Mouse (Mus musculus): ENCODE measurements around the gene Id4. TPM values are rescaled to one million over a fixed set of nuclear protein-coding genes. Genes with fewer than 3 reads are reported as not detected.

Gene Id4
- polyA plus RNA-seq, 1 experiment from 2014 or later, result 0.07 TPM

DNA sequence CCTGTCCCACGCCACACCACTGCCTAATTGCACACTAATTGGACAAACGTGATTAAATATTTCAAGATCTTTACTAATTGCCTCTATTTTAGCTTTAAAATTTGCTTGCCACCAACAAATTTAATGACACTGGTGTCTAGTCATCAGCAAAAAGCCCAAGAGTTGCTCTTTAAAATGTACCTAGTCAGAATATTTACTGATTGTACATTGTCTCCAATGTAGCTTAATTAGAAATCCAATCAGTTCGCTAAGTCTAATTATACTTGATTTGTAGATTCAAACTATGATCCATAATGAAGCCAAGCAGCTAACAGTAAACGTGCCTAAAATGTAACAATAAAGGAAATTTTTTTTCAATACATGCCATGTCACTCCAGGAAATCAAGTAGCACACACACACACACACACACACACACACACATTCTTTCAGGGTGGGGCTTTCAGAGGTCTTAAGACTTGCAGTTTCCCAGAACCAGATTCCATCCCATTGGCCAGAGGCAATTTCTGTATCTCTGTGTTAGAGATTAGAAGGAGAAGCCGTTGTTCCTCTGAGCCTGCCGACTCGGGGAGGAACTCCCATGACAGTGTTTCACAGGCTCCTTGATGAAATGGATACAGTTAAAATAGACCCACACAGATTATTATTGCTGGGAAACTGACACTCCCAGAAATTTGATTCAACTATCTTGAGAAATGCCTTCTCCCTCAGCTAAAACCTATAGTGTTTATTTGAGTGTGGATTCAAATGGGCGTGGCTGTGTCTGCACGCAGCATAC is 24.1 kb downstream of the Id4 start:
- Histone ChIP-seq H3K9ac (ENCODE audit: low read depth, low read length) (no peak overlapping the region), H3K4me3 (ENCODE audit: low read depth, low read length) (no peak overlapping the region), H3K4me2 (ENCODE audit: low read depth, low read length) (no peak overlapping the region), H3K9me3 (replicated peaks; ENCODE audit: control insufficient read depth, low read length) (no peaks in the 10 kb centered on the region), H3K36me3 (ENCODE audit: control insufficient read depth, insufficient read depth) (no peaks in the 10 kb centered on the region), H3K27ac (ENCODE audit: low read length) (no peak overlapping the region), H3K4me1 (ENCODE audit: control insufficient read depth, low read depth, low read length) (no peaks in the 10 kb centered on the region), H3K27me3 (ENCODE audit: control insufficient read depth, insufficient read depth, low read depth, low read length) (no peaks in the 10 kb centered on the region)
- no peak for ATAC-seq (ENCODE audit: low read depth)
- 63% methylated on average over 9 of the region's 9 CpGs for WGBS (ENCODE audit: insufficient replicate concordance)

GRCm38 (mm10) chr13:48290427-48290826 is 29.4 kb downstream of the Id4 start:
- H3K4me1 ChIP-seq (ENCODE audit: control insufficient read depth, low read depth, low read length), result no peaks in the 10 kb centered on the region
- H3K9ac ChIP-seq (ENCODE audit: low read depth, low read length), result no peak overlapping the region
- H3K4me2 ChIP-seq (ENCODE audit: low read depth, low read length), result no peak overlapping the region
- H3K27me3 ChIP-seq (ENCODE audit: control insufficient read depth, insufficient read depth, low read depth, low read length), result no peaks in the 10 kb centered on the region
- no peaks in the 10 kb centered on the region for H3K9me3 ChIP-seq (replicated peaks; ENCODE audit: control insufficient read depth, low read length)
- WGBS (ENCODE audit: insufficient replicate concordance), result 56% methylated on average over 13 of the region's 13 CpGs
- no peak for ATAC-seq (ENCODE audit: low read depth)
- H3K27ac ChIP-seq (ENCODE audit: low read length), result no peak overlapping the region
- H3K4me3 ChIP-seq (ENCODE audit: low read depth, low read length), result no peak overlapping the region
- no peaks in the 10 kb centered on the region for H3K36me3 ChIP-seq (ENCODE audit: control insufficient read depth, insufficient read depth)

- Histone ChIP-seq H3K36me3 (ENCODE audit: control insufficient read depth, insufficient read depth) (no peaks in the 10 kb centered on the region), H3K9me3 (replicated peaks; ENCODE audit: control insufficient read depth, low read length) (no peaks in the 10 kb centered on the region), H3K4me3 (ENCODE audit: low read depth, low read length) (no peak overlapping the region), H3K9ac (ENCODE audit: low read depth, low read length) (no peak overlapping the region), H3K4me2 (ENCODE audit: low read depth, low read length) (no peak overlapping the region), H3K27ac (ENCODE audit: low read length) (no peak overlapping the region), H3K4me1 (ENCODE audit: control insufficient read depth, low read depth, low read length) (no peaks in the 10 kb centered on the region), H3K27me3 (ENCODE audit: control insufficient read depth, insufficient read depth, low read depth, low read length) (no peaks in the 10 kb centered on the region)
- ATAC-seq (ENCODE audit: low read depth), result no peak
- 40% methylated on average over 7 of the region's 7 CpGs for WGBS (ENCODE audit: insufficient replicate concordance)
Measured at GRCm38 (mm10) chr13:48314500-48314899, 53.5 kb downstream of the Id4 start.
